Mouse (Mus musculus): ENCODE data around the gene Wdr76. TPM values are rescaled to one million over a fixed set of nuclear protein-coding genes. Genes with fewer than 3 reads are reported as not detected.
"Not testable (repeated sequence)": the region's sequence is repeated elsewhere in the genome, so short reads cannot be mapped to it uniquely, and the experiment has no call there.

The Wdr76 gene
- 2.4 and 3.4 TPM in 2 replicates for polyA plus RNA-seq (2015; fragmentation: Nextera tagmentation; extraction: Ambion mirVana)

GRCm38 (mm10) chr2:121505942-121506882, at the start of gene Wdr76, which contains the start of gene Mfap1a:
Gene Wdr76, plus strand, starts transcription at chr2:121506723.
Gene Mfap1a, minus strand, starts transcription at chr2:121506665.
- peak; percentile 87 for DNase-seq (ENCODE audit: low spot score)
- ATAC-seq (ENCODE audit: low FRiP score, low TSS enrichment) = peak; percentile 91
- not testable (repeated sequence) for H3K4me1 ChIP-seq (replicated peaks; ENCODE audit: control insufficient read depth, insufficient read depth); H3K9me3 ChIP-seq (ENCODE audit: control insufficient read depth, low read length); H3K36me3 ChIP-seq (ENCODE audit: control insufficient read depth, insufficient read depth, low read length); H3K27me3 ChIP-seq (ENCODE audit: control insufficient read depth, insufficient read depth, low read length)
- peak; percentile 46; the same call in 1 of the 2 replicates for TF ChIP-seq CTCF (IDR thresholded peaks at IDR 0.05; ENCODE audit: low read depth)
- peak within 1 kb of the TSS; percentile 59 for H3K4me2 ChIP-seq (replicated peaks; ENCODE audit: low read depth)
- peak within 1 kb of the TSS; percentile 72; the same call in 1 of the 2 replicates for H3K27ac ChIP-seq (replicated peaks)
- WGBS = under 1% methylated on average over 38 of the region's 42 CpGs
- peak within 1 kb of the TSS; percentile 63 for H3K9ac ChIP-seq (ENCODE audit: low read length)
- H3K4me3 ChIP-seq (ENCODE audit: low read depth, low read length) = peak within 1 kb of the TSS; percentile 48

- no peaks in the 10 kb centered on the region; the same call in 1 of the 2 replicates for H3K36me3 ChIP-seq (ENCODE audit: control insufficient read depth, insufficient read depth, low read length)
- TF ChIP-seq CTCF (IDR thresholded peaks at IDR 0.05; ENCODE audit: low read depth) (no peak), EP300 (optimal IDR thresholded peaks at IDR 0.05) (no peak)
- H3K27ac ChIP-seq (replicated peaks) = no peak overlapping the region
- no peak overlapping the region for H3K4me2 ChIP-seq (replicated peaks; ENCODE audit: low read depth)
- ATAC-seq (ENCODE audit: low FRiP score, low TSS enrichment) = no peak
- no peaks in the 10 kb centered on the region for H3K27me3 ChIP-seq (ENCODE audit: control insufficient read depth, insufficient read depth, low read length)
- 43% methylated on average over 2 of the region's 2 CpGs for WGBS
- no peak for DNase-seq (ENCODE audit: low spot score)
- H3K9me3 ChIP-seq (ENCODE audit: control insufficient read depth, low read length) = no peaks in the 10 kb centered on the region
- H3K9ac ChIP-seq (ENCODE audit: low read length) = no peak overlapping the region
- no peaks in the 10 kb centered on the region for H3K4me1 ChIP-seq (replicated peaks; ENCODE audit: control insufficient read depth, insufficient read depth)
- H3K4me3 ChIP-seq (ENCODE audit: low read depth, low read length) = no peak overlapping the region
Measured at GRCm38 (mm10) chr2:121460071-121460470, 46.5 kb upstream of the Wdr76 start.

- not testable (repeated sequence) for H3K9me3 ChIP-seq (ENCODE audit: control insufficient read depth, low read length); H3K36me3 ChIP-seq (ENCODE audit: control insufficient read depth, insufficient read depth, low read length); H3K4me1 ChIP-seq (replicated peaks; ENCODE audit: control insufficient read depth, insufficient read depth); DNase-seq (ENCODE audit: low spot score); H3K9ac ChIP-seq (ENCODE audit: low read length); H3K27ac ChIP-seq (replicated peaks); H3K4me2 ChIP-seq (replicated peaks; ENCODE audit: low read depth); H3K4me3 ChIP-seq (ENCODE audit: low read depth, low read length); H3K27me3 ChIP-seq (ENCODE audit: control insufficient read depth, insufficient read depth, low read length)
- ATAC-seq (ENCODE audit: low FRiP score, low TSS enrichment) = 0 out of 2 replicates have a peak, but pooled peaks have one; percentile 16
- WGBS = 60% methylated on average over 1 of the region's 6 CpGs
Measured at GRCm38 (mm10) chr2:121468982-121469381, 37.5 kb upstream of the Wdr76 start.

GRCm38 (mm10) chr2:121472783-121473182, 33.7 kb upstream of the Wdr76 start:
- H3K4me2 ChIP-seq (replicated peaks; ENCODE audit: low read depth); ATAC-seq (ENCODE audit: low FRiP score, low TSS enrichment); DNase-seq (ENCODE audit: low spot score); H3K4me3 ChIP-seq (ENCODE audit: low read depth, low read length); H3K4me1 ChIP-seq (replicated peaks; ENCODE audit: control insufficient read depth, insufficient read depth); H3K9ac ChIP-seq (ENCODE audit: low read length); H3K36me3 ChIP-seq (ENCODE audit: control insufficient read depth, insufficient read depth, low read length); H3K9me3 ChIP-seq (ENCODE audit: control insufficient read depth, low read length); H3K27ac ChIP-seq (replicated peaks); H3K27me3 ChIP-seq (ENCODE audit: control insufficient read depth, insufficient read depth, low read length): not testable (repeated sequence)
- WGBS = 92% methylated on average over 3 of the region's 3 CpGs

GRCm38 (mm10) chr2:121473301-121474179, 33.0 kb upstream of the Wdr76 start, which contains the start of gene Mfap1b:
Gene Mfap1b, minus strand, starts transcription at chr2:121474067.
- H3K4me3 ChIP-seq (ENCODE audit: low read depth, low read length) = peak within 1 kb of the TSS; percentile 57
- not testable (repeated sequence) for H3K4me1 ChIP-seq (replicated peaks; ENCODE audit: control insufficient read depth, insufficient read depth); H3K27me3 ChIP-seq (ENCODE audit: control insufficient read depth, insufficient read depth, low read length); H3K36me3 ChIP-seq (ENCODE audit: control insufficient read depth, insufficient read depth, low read length); H3K9me3 ChIP-seq (ENCODE audit: control insufficient read depth, low read length)
- DNase-seq (ENCODE audit: low spot score) (peak; percentile 81), ATAC-seq (ENCODE audit: low FRiP score, low TSS enrichment) (peak; percentile 92)
- H3K9ac ChIP-seq (ENCODE audit: low read length) = peak within 1 kb of the TSS; percentile 77
- peak within 1 kb of the TSS; percentile 51 for H3K4me2 ChIP-seq (replicated peaks; ENCODE audit: low read depth)
- H3K27ac ChIP-seq (replicated peaks) = 0 out of 2 replicates have a peak within 1 kb of the TSS, but pooled peaks have one; percentile 49
- WGBS = 5% methylated on average over 32 of the region's 41 CpGs

Measured in stomach, postnatal 0 days (tissue).